Mouse (Mus musculus) stomach, postnatal 0 days (tissue): ENCODE measurements around the gene Otulin. TPM values are rescaled to one million over a fixed set of nuclear protein-coding genes. Genes with fewer than 3 reads are reported as not detected.

ENCODE experiments used
- ATAC-seq: fragments of 200-750 bp; cut with Nextera tagmentation; 2 replicates; pipeline ENCODE4 v1.8.0; 2017; ENCODE audit not compliant: low FRiP score, low TSS enrichment
- DNase-seq: peaks from one replicate; pipeline ENCODE4 v3.0.0-alpha.2; 2016; ENCODE audit warnings: low spot score
- H3K27ac ChIP-seq: fragments of 300-500 bp; sonication (generic); replicated peaks from 2 replicates; pipeline ENCODE4 v1.5.1; 2014; ENCODE audit warnings: mild to moderate bottlenecking, control low read depth
- H3K27me3 ChIP-seq: fragments of 300-500 bp; sonication (generic); 2 replicates; pipeline ENCODE4 v1.6.1; 2014; ENCODE audit warnings: low read length; ENCODE audit not compliant: control insufficient read depth, insufficient read depth
- H3K36me3 ChIP-seq: fragments of 300-500 bp; sonication (generic); 2 replicates; pipeline ENCODE4 v1.6.1; 2014; ENCODE audit warnings: low read length, mixed read lengths; ENCODE audit not compliant: control insufficient read depth, insufficient read depth
- H3K4me1 ChIP-seq: fragments of 300-500 bp; sonication (generic); replicated peaks from 2 replicates; pipeline ENCODE4 v1.6.1; 2014; ENCODE audit warnings: antibody characterized with exemption; ENCODE audit not compliant: control insufficient read depth, insufficient read depth
- H3K4me2 ChIP-seq: fragments of 300-500 bp; sonication (generic); replicated peaks from 2 replicates; pipeline ENCODE4 v1.6.1; 2014; ENCODE audit warnings: low read depth, mild to moderate bottlenecking, control low read depth, moderate library complexity
- H3K4me3 ChIP-seq: fragments of 300-500 bp; sonication (generic); 2 replicates; pipeline ENCODE4 v1.5.1; 2014; ENCODE audit warnings: low read depth, low read length, control low read depth
- H3K9ac ChIP-seq: fragments of 300-500 bp; sonication (generic); 2 replicates; pipeline ENCODE4 v1.6.1; 2014; ENCODE audit warnings: mild to moderate bottlenecking, low read length, control low read depth, mixed read lengths
- H3K9me3 ChIP-seq: fragments of 300-500 bp; sonication (generic); 2 replicates; pipeline ENCODE4 v1.6.1; 2016; ENCODE audit warnings: low read length; ENCODE audit not compliant: control insufficient read depth
- CTCF ChIP-seq: IDR thresholded peaks from 2 replicates; pipeline ENCODE4 v1.5.1; 2016; ENCODE audit warnings: antibody characterized with exemption, low read depth, mild to moderate bottlenecking, moderate library complexity
- EP300 ChIP-seq: optimal IDR thresholded peaks from 2 replicates; pipeline ENCODE3; 2016; ENCODE audit warnings: antibody characterized with exemption
- WGBS: fragments of 180-500 bp; shearing (Covaris S2); extraction: QIAGEN DNeasy Blood & Tissue Kit; methylation state at CpG from one replicate; pipeline ENCODE4 v1.1.7; 2014; 5-methylcytosine and 5-hydroxymethylcytosine counted together
- polyA plus RNA-seq: library from polyadenylated mRNA; unstranded; fragments of >200 nt; fragmentation: Nextera tagmentation; extraction: Ambion mirVana; gene quantifications from 2 replicates; pipeline ENCODE4 v1.2.1, GENCODE M21; 2015

Gene Otulin
- polyA plus RNA-seq, 1 experiment from 2014 or later = 23.7 TPM

- no peak overlapping the region for H3K27ac ChIP-seq
- TF ChIP-seq EP300 (no peak), CTCF (no peak)
- H3K9me3 ChIP-seq = no peaks in the 10 kb centered on the region
- no peak overlapping the region for H3K9ac ChIP-seq
- H3K27me3 ChIP-seq = no peaks in the 10 kb centered on the region
- 80% methylated on average over 5 of the region's 5 CpGs for WGBS
- H3K4me3 ChIP-seq = no peak overlapping the region
- peaks cover 3% of the 10 kb centered on the region; the same call in 1 of the 2 replicates for H3K36me3 ChIP-seq
- H3K4me1 ChIP-seq = no peaks in the 10 kb centered on the region
- ATAC-seq (no peak), DNase-seq (no peak)
- H3K4me2 ChIP-seq = no peak overlapping the region
These were observed 44.4 kb downstream of the Otulin start for GRCm38 (mm10) chr15:27586093-27586480.

DNA sequence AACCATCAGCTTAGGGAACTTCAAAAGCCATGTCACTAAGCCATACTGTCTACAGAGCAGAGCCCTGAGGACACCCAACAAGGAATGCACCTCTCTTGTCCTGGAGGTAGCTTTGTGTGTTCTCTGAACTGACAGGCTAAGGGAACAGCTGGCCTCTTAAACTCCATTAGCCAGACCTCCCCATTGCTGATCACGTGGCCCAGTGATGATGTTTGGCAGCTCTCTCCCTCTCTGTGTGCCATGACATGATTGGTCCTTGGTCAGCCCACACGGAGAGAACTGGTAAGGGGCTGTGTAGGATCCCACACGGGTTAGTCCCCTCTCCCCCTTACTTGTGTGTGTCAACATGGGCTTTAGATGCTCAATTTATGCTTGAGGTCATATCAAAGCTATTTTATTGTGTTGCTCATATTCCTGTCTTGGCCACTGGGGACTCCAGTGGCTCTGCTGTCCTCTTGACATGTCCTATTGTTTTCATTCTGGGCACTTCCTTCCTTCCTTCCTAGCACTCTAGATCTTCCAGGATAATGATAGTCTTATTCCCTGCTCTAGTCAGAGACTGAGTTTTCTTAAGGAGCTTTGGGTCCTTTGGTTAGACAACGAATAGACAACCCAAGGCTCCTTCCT, 44.9 kb downstream of the Otulin start:
- no peak for ATAC-seq
- H3K4me3 ChIP-seq = no peak overlapping the region
- no peaks in the 10 kb centered on the region for H3K9me3 ChIP-seq
- no peak overlapping the region for H3K9ac ChIP-seq
- no peaks in the 10 kb centered on the region for H3K27me3 ChIP-seq
- 0 out of 2 replicates have a peak, but pooled peaks cover 2% of the 10 kb centered on the region for H3K36me3 ChIP-seq
- TF ChIP-seq CTCF (peak; percentile 27), EP300 (no peak)
- no peak overlapping the region for H3K4me2 ChIP-seq
- no peak for DNase-seq
- no peak overlapping the region for H3K27ac ChIP-seq
- no peaks in the 10 kb centered on the region for H3K4me1 ChIP-seq
- 70% methylated on average over 4 of the region's 4 CpGs for WGBS

DNA sequence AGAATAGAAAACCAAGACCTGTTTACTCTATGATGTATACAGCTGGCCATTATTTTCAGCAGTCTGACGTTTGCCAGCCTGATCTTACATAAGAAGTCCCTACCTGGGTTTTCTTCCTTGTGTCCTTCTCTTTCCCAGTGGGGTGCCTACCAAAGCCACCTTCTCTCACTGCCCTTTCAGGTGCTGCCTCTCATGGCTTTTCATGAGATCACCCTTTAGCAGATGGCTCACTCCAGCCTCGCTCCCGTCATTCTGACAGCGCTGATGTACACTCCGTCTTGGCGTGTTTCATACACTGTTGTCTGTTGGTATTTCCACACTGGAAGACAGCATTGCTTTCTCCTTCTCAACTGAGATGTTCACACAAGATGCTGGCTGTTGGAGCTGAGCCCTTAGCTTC, 46.9 kb downstream of the Otulin start:
- DNase-seq = no peak
- 0 out of 2 replicates have a peak, but pooled peaks cover 2% of the 10 kb centered on the region for H3K36me3 ChIP-seq
- H3K9me3 ChIP-seq = no peaks in the 10 kb centered on the region
- no peaks in the 10 kb centered on the region for H3K4me1 ChIP-seq
- 89% methylated on average over 6 of the region's 6 CpGs for WGBS
- no peak overlapping the region for H3K4me3 ChIP-seq
- H3K27me3 ChIP-seq = no peaks in the 10 kb centered on the region
- TF ChIP-seq CTCF = no peak
- TF ChIP-seq EP300 = no peak
- no peak overlapping the region for H3K9ac ChIP-seq
- no peak overlapping the region for H3K27ac ChIP-seq
- ATAC-seq = no peak
- no peak overlapping the region for H3K4me2 ChIP-seq

- WGBS = 67% methylated on average over 4 of the region's 4 CpGs
- Histone ChIP-seq H3K4me3 (no peak overlapping the region), H3K4me1 (no peaks in the 10 kb centered on the region), H3K9me3 (no peaks in the 10 kb centered on the region), H3K9ac (no peak overlapping the region), H3K27me3 (no peaks in the 10 kb centered on the region), H3K36me3 (0 out of 2 replicates have a peak, but pooled peaks cover 2% of the 10 kb centered on the region), H3K27ac (no peak overlapping the region), H3K4me2 (no peak overlapping the region)
- DNase-seq (peak; percentile 61), ATAC-seq (no peak)
- TF ChIP-seq EP300 (no peak), CTCF (peak; percentile 87)
These were observed 47.5 kb downstream of the Otulin start for GRCm38 (mm10) chr15:27583042-27583441.

GRCm38 (mm10) chr15:27582428-27582827, 48.1 kb downstream of the Otulin start:
- 0 out of 2 replicates have a peak, but pooled peaks cover 2% of the 10 kb centered on the region for H3K36me3 ChIP-seq
- ATAC-seq (no peak), DNase-seq (no peak)
- no peak overlapping the region for H3K27ac ChIP-seq
- WGBS = 86% methylated on average over 3 of the region's 3 CpGs
- TF ChIP-seq CTCF = peak; percentile 64
- TF ChIP-seq EP300 = no peak
- H3K9ac ChIP-seq = no peak overlapping the region
- H3K27me3 ChIP-seq = no peaks in the 10 kb centered on the region
- no peak overlapping the region for H3K4me3 ChIP-seq
- no peaks in the 10 kb centered on the region for H3K9me3 ChIP-seq
- no peak overlapping the region for H3K4me2 ChIP-seq
- no peaks in the 10 kb centered on the region for H3K4me1 ChIP-seq

- Histone ChIP-seq H3K4me2 (no peak overlapping the region), H3K27ac (no peak overlapping the region), H3K36me3 (0 out of 2 replicates have a peak, but pooled peaks cover 2% of the 10 kb centered on the region), H3K9ac (no peak overlapping the region), H3K4me3 (no peak overlapping the region), H3K27me3 (no peaks in the 10 kb centered on the region), H3K9me3 (no peaks in the 10 kb centered on the region), H3K4me1 (no peaks in the 10 kb centered on the region)
- WGBS = 76% methylated on average over 3 of the region's 3 CpGs
- DNase-seq = no peak
- no peak for ATAC-seq
- TF ChIP-seq CTCF (no peak), EP300 (no peak)
These were observed 48.9 kb downstream of the Otulin start for GRCm38 (mm10) chr15:27581640-27582039.
